In the genomic region with DNA sequence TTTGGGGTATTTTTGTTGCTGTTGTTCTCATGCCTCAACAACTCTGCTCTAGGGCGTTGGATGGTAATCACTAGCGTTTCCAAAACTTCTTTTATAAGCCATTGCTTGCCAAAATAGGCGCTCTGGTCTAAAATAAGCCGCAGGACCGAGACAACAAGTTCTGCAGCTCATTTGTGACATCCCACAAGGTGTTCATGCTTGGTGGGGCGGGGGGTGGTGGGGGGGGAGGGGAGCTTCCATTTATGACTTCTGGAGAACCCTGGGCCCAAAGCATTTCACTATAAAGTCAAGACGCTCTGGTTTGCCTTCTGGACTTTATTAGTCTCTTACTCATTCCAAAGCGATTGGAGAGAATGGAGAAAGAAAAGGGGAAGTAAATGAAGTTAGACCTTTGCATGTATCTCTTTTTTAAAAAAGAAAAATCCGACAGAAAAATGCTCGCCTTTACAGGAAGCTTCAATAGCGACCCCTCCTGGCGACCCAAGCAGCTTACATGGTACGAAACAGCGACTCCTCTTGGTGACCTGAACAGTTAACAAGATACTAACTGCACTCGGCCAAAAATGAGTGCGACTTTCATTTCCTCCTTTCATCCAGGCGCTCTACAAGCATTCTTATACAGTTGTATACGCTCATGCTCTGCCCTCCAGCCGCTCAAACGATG, we compare ENCODE assay signal across 8 mouse cellular contexts.
DNase-seq lines count a peak whose midpoint lies in the region; ATAC-seq and TF ChIP-seq lines count a peak whose summit lies in the region.

No protein-coding gene starts in this region.

- peaks cover 12% of the 10 kb centered on the region; the same call in 1 of the 2 replicates for H3K4me1 ChIP-seq in kidney, embryonic 16.5 days (ENCODE audit: insufficient read depth, low read length)
- no peaks in the 10 kb centered on the region for H3K4me1 ChIP-seq in lung, embryonic 16.5 days (replicated peaks; ENCODE audit: control insufficient read depth, insufficient read depth, low read length)

- 14% methylated on average over 20 of the region's 20 CpGs for WGBS in kidney, embryonic 16.5 days
- WGBS in lung, embryonic 16.5 days = 14% methylated on average over 20 of the region's 20 CpGs

- no peaks in the 10 kb centered on the region for H3K9me3 ChIP-seq in kidney, embryonic 16.5 days (ENCODE audit: low read length)
- no peaks in the 10 kb centered on the region for H3K9me3 ChIP-seq in lung, embryonic 16.5 days (ENCODE audit: control insufficient read depth, low read length)

- H3K36me3 ChIP-seq in kidney, embryonic 16.5 days (ENCODE audit: insufficient read depth, low read length) = no peaks in the 10 kb centered on the region
- H3K36me3 ChIP-seq in lung, embryonic 16.5 days (ENCODE audit: control insufficient read depth, insufficient read depth, low read length) = no peaks in the 10 kb centered on the region

- H3K27ac ChIP-seq in kidney, embryonic 16.5 days (ENCODE audit: low read length) = no peak overlapping the region
- no peak overlapping the region for H3K27ac ChIP-seq in lung, embryonic 16.5 days (ENCODE audit: low read length)

- H3K4me2 ChIP-seq in kidney, embryonic 16.5 days (replicated peaks; ENCODE audit: low read depth, low read length) = peak overlapping the region; percentile 43
- 0 out of 2 replicates have a peak overlapping the region, but pooled peaks have one; percentile 20 for H3K4me2 ChIP-seq in lung, embryonic 16.5 days (ENCODE audit: low read depth, low read length)

- peak overlapping the region; percentile 12 for H3K4me3 ChIP-seq in kidney, embryonic 16.5 days (ENCODE audit: low read length)
- no peak overlapping the region; the same call in 1 of the 2 replicates for H3K4me3 ChIP-seq in lung, embryonic 16.5 days (ENCODE audit: low read length)

- H3K9ac ChIP-seq in kidney, embryonic 16.5 days (replicated peaks; ENCODE audit: low read length) = no peak overlapping the region
- H3K9ac ChIP-seq in lung, embryonic 16.5 days (ENCODE audit: low read length) = no peak overlapping the region

- ATAC-seq in kidney, embryonic 16.5 days (ENCODE audit: low FRiP score, low TSS enrichment) = no peak
- no peak for ATAC-seq in lung, embryonic 16.5 days (ENCODE audit: low read depth)

- DNase-seq in urinary bladder, postnatal 36 days (ENCODE audit: low spot score in 2 of 2) = peak; percentile 23 to 37
- DNase-seq in urinary bladder, adult 18-20 months (ENCODE audit: low spot score in 2 of 2) = no peak
- peak; percentile 82 for DNase-seq in brain, embryonic 14.5 days (ENCODE audit: low read depth)
- peak; percentile 30 for DNase-seq in gastrocnemius, postnatal 25 days
- peak; percentile 44 to 85 for DNase-seq in spleen, postnatal 10 days (ENCODE audit: low spot score in 2 of 2)
- no peak for DNase-seq in cerebellum, adult 9-11 months

- TF ChIP-seq CTCF in brain, embryonic 14.5 days (IDR thresholded peaks at IDR 0.05; ENCODE audit: borderline replicate concordance, extremely low read depth, insufficient read depth, insufficient read length) = peak; percentile 80

- no peak for TF ChIP-seq POLR2A in brain, embryonic 14.5 days (IDR thresholded peaks at IDR 0.05; ENCODE audit: borderline replicate concordance, extremely low read depth, insufficient read depth, insufficient read length, poor library complexity, severe bottlenecking)

- no peaks in the 10 kb centered on the region; the same call in 1 of the 2 replicates for H3K27me3 ChIP-seq in kidney, embryonic 16.5 days (ENCODE audit: insufficient read depth, low read length)
- peaks cover 2% of the 10 kb centered on the region; the same call in 1 of the 2 replicates for H3K27me3 ChIP-seq in lung, embryonic 16.5 days (ENCODE audit: control insufficient read depth, insufficient read depth, low read depth, low read length)

Comparison
In these comparisons a context has a peak if more than half of its experiments do, and no peak if none do; other contexts are left out.
1. DNase-seq: peak in urinary bladder, postnatal 36 days (2 of 2), brain, embryonic 14.5 days (single experiment), gastrocnemius, postnatal 25 days (single experiment) and spleen, postnatal 10 days (2 of 2); none in urinary bladder, adult 18-20 months (0 of 2) and cerebellum, adult 9-11 months (single experiment).